In genomic region chr2:13195540-13195939, GRCm38 (mm10) we compare ENCODE assay signal across 22 mouse cellular contexts.
DNase-seq lines count a peak whose midpoint lies in the region; ATAC-seq and TF ChIP-seq lines count a peak whose summit lies in the region.
"Had no signal": no experiment of that assay in that cellular context is flagged by ENCODE, and none has a peak within 500 bp of the region (broad histone marks: within the 10 kb centered on the region; RNA-seq: fewer than 3 reads in every experiment).

No protein-coding gene starts in this region.

- H3K4me2 ChIP-seq in forebrain, embryonic 12.5 days, result no peak overlapping the region
- H3K4me2 ChIP-seq: embryonic facial prominence, embryonic 12.5 days had no signal

- no peaks in the 10 kb centered on the region for H3K27me3 ChIP-seq in cerebellum, adult 2 months (ENCODE audit: control insufficient read depth, insufficient read depth, low read length)
- H3K27me3 ChIP-seq in forebrain, embryonic 12.5 days, result no peaks in the 10 kb centered on the region
- H3K27me3 ChIP-seq: embryonic facial prominence, embryonic 12.5 days; Patski had no signal

- no peak overlapping the region for H3K27ac ChIP-seq in cerebellum, adult 2 months (ENCODE audit: insufficient read depth, low read length)
- H3K27ac ChIP-seq in forebrain, embryonic 12.5 days, result no peak overlapping the region
- H3K27ac ChIP-seq: embryonic facial prominence, embryonic 10.5 days; embryonic facial prominence, embryonic 12.5 days had no signal

- no peaks in the 10 kb centered on the region for H3K36me3 ChIP-seq in forebrain, embryonic 12.5 days (replicated peaks)
- H3K36me3 ChIP-seq: embryonic facial prominence, embryonic 10.5 days; embryonic facial prominence, embryonic 12.5 days had no signal

- TF ChIP-seq CTCF in cerebellum, adult 2 months (IDR thresholded peaks at IDR 0.05; ENCODE audit: borderline replicate concordance, insufficient read depth, low read depth, low read length), result no peak

- H3K4me1 ChIP-seq in cerebellum, adult 2 months (ENCODE audit: control insufficient read depth, insufficient read depth, low read length), result no peaks in the 10 kb centered on the region; the same call in 1 of the 2 replicates
- H3K4me1 ChIP-seq in forebrain, embryonic 12.5 days, result no peaks in the 10 kb centered on the region
- H3K4me1 ChIP-seq: embryonic facial prominence, embryonic 10.5 days; embryonic facial prominence, embryonic 12.5 days had no signal

- peak; percentile 75 for ATAC-seq in common myeloid progenitor, adult 5-6 weeks (replicated peaks; ENCODE audit: low read depth, poor library complexity, severe bottlenecking)
- ATAC-seq in megakaryocyte progenitor cell, adult 5-6 weeks (replicated peaks; ENCODE audit: poor library complexity), result peak; percentile 62
- ATAC-seq in forebrain, embryonic 12.5 days (ENCODE audit: low FRiP score), result no peak
- ATAC-seq: activated CD4-positive, CD25-positive, alpha-beta regulatory T cell, adult 4 months; forebrain, embryonic 14.5 days; forebrain, embryonic 16.5 days; Patski had no signal

- H3K9me3 ChIP-seq in forebrain, embryonic 12.5 days, result no peaks in the 10 kb centered on the region
- H3K9me3 ChIP-seq: embryonic facial prominence, embryonic 10.5 days; embryonic facial prominence, embryonic 12.5 days had no signal

- intact Hi-C loops in heart, postnatal 10 days (cut with DNase I), result no loop called here

- H3K4me3 ChIP-seq in cerebellum, adult 2 months (replicated peaks; ENCODE audit: insufficient read depth, low read depth, low read length), result no peak overlapping the region
- H3K4me3 ChIP-seq in forebrain, embryonic 12.5 days (replicated peaks), result no peak overlapping the region
- H3K4me3 ChIP-seq: embryonic facial prominence, embryonic 10.5 days; embryonic facial prominence, embryonic 12.5 days had no signal

- H3K9ac ChIP-seq in forebrain, embryonic 12.5 days, result no peak overlapping the region
- H3K9ac ChIP-seq: embryonic facial prominence, embryonic 12.5 days had no signal

- peak; percentile 4 for DNase-seq in heart, adult 11 months
- no peak for DNase-seq in heart, adult 8-10 months (ENCODE audit: low spot score)
- peak; percentile 9 to 35 for DNase-seq in natural killer cell, adult 2 months (ENCODE audit: low spot score in 2 of 2)
- DNase-seq in cerebellum, adult 2 months, result no peak
- DNase-seq in heart, postnatal 10 days, result no peak
- DNase-seq: adrenal gland, adult 8-10 months; adrenal gland, postnatal 14 days; adrenal gland, postnatal 36 days; cerebellum, adult 11-12 months; cerebellum, adult 8-10 months; cerebellum, adult 9-11 months; cerebellum, postnatal 14 days; cerebellum, postnatal 36 days had no signal

- no peak for TF ChIP-seq POLR2A in cerebellum, adult 2 months (IDR thresholded peaks at IDR 0.05; ENCODE audit: borderline replicate concordance, insufficient read depth, low read length)

- WGBS in cerebellum, adult 2 months, result 76% methylated on average over 7 of the region's 7 CpGs
- WGBS in forebrain, embryonic 12.5 days, result 69% methylated on average over 7 of the region's 7 CpGs

Comparison
In these comparisons a context has a peak if more than half of its experiments do, and no peak if none do; other contexts are left out.
1. DNase-seq: peak in heart, adult 11 months (single experiment) and natural killer cell, adult 2 months (2 of 2); none in heart, adult 8-10 months (single experiment), cerebellum, adult 2 months (0 of 2) and heart, postnatal 10 days (0 of 2).